Mouse (Mus musculus) kidney, embryonic 14.5 days (tissue): ENCODE results near the gene 4930548H24Rik. TPM values are rescaled to one million over a fixed set of nuclear protein-coding genes. Genes with fewer than 3 reads are reported as not detected.

Source experiments
- ATAC-seq: fragments of 200-750 bp; cut with Nextera tagmentation; 2 replicates; pipeline ENCODE4 v1.8.0; 2017; ENCODE audit warnings: moderate number of reproducible peaks, mild to moderate bottlenecking, moderate TSS enrichment, moderate library complexity; ENCODE audit not compliant: low FRiP score, low TSS enrichment
- H3K27ac ChIP-seq: fragments of 300-500 bp; sonication (generic); 2 replicates; pipeline ENCODE4 v1.5.1; 2014; ENCODE audit warnings: low read depth, mild to moderate bottlenecking, low read length, moderate library complexity, mixed read lengths
- H3K27me3 ChIP-seq: fragments of 300-500 bp; sonication (generic); 2 replicates; pipeline ENCODE4 v1.6.1; 2014; ENCODE audit warnings: mild to moderate bottlenecking, low read length; ENCODE audit not compliant: control insufficient read depth, insufficient read depth
- H3K36me3 ChIP-seq: fragments of 300-500 bp; sonication (generic); 2 replicates; pipeline ENCODE4 v1.6.1; 2014; ENCODE audit warnings: low read length, mixed read lengths; ENCODE audit not compliant: control insufficient read depth, insufficient read depth
- H3K4me1 ChIP-seq: fragments of 300-500 bp; sonication (generic); 2 replicates; pipeline ENCODE4 v1.6.1; 2014; ENCODE audit warnings: low read length, mixed read lengths; ENCODE audit not compliant: control insufficient read depth, insufficient read depth
- H3K4me2 ChIP-seq: fragments of 300-500 bp; sonication (generic); replicated peaks from 2 replicates; pipeline ENCODE4 v1.6.1; 2014; ENCODE audit warnings: low read depth, mild to moderate bottlenecking, low read length
- H3K4me3 ChIP-seq: fragments of 300-500 bp; sonication (generic); 2 replicates; pipeline ENCODE4 v1.5.1; 2014; ENCODE audit warnings: mild to moderate bottlenecking, low read length
- H3K9ac ChIP-seq: fragments of 300-500 bp; sonication (generic); 2 replicates; pipeline ENCODE4 v1.6.1; 2014; ENCODE audit warnings: low read depth, mild to moderate bottlenecking, low read length, moderate library complexity
- H3K9me3 ChIP-seq: fragments of 300-500 bp; sonication (generic); 2 replicates; pipeline ENCODE4 v1.6.1; 2016; ENCODE audit warnings: low read length; ENCODE audit not compliant: control insufficient read depth
- WGBS: fragments of 180-500 bp; shearing (Covaris S2); extraction: QIAGEN DNeasy Blood & Tissue Kit; methylation state at CpG from one replicate; pipeline ENCODE4 v1.1.7; 2014; 5-methylcytosine and 5-hydroxymethylcytosine counted together
- polyA plus RNA-seq: library from polyadenylated mRNA; unstranded; fragments of >200 nt; fragmentation: Nextera tagmentation; extraction: Ambion mirVana; gene quantifications from 2 replicates; pipeline ENCODE4 v1.2.1, GENCODE M21; 2014

The 4930548H24Rik gene
- 0.08 and 0.09 TPM in 2 replicates for polyA plus RNA-seq

DNA sequence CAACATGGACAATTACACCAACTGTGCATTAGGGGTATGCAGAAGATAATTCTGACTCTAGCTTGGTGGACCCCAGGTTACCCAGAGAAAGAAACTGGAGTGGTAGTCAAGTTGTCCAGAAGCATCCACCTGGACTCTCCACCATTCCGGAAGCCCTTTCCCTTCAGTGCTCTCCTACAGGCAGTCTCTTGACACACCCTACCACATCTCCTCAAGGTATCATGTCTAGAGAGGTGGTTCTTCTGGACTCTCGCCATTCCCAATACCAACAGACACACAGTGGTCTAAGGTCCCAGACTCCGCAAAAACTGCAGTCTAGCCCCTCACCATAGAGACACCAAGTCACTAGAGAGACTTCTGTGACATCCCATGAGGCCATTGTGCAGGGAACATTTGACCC, at the start of gene 4930548H24Rik:
Gene 4930548H24Rik, plus strand, starts transcription at position 301 of the 400 bp plus-strand sequence.
- no peaks in the 10 kb centered on the region for H3K4me1 ChIP-seq
- H3K27ac ChIP-seq, result no peak within 1 kb of the TSS

GRCm38 (mm10) chr5:31451336-31451735, 34.2 kb upstream of the 4930548H24Rik start:
- Histone ChIP-seq H3K9me3 (no peaks in the 10 kb centered on the region), H3K4me1 (peaks cover 14% of the 10 kb centered on the region), H3K4me3 (no peak overlapping the region), H3K27me3 (no peaks in the 10 kb centered on the region), H3K4me2 (no peak overlapping the region), H3K9ac (no peak overlapping the region), H3K27ac (no peak overlapping the region), H3K36me3 (no peaks in the 10 kb centered on the region)
- WGBS, result 85% methylated on average over 2 of the region's 2 CpGs
- ATAC-seq, result no peak

More for the DNA sequence above, at the start of gene 4930548H24Rik:
- Histone ChIP-seq H3K9me3 (no peaks in the 10 kb centered on the region), H3K27me3 (no peaks in the 10 kb centered on the region), H3K9ac (no peak within 1 kb of the TSS), H3K4me3 (no peak within 1 kb of the TSS), H3K36me3 (peaks cover 15% of the 10 kb centered on the region), H3K4me2 (no peak within 1 kb of the TSS)
- WGBS, result 95% methylated on average over 3 of the region's 3 CpGs
- no peak for ATAC-seq

- Histone ChIP-seq H3K27ac (no peak within 1 kb of the TSS), H3K9me3 (no peaks in the 10 kb centered on the region), H3K4me3 (peak within 1 kb of the TSS; percentile 49), H3K9ac (peak within 1 kb of the TSS; percentile 77), H3K36me3 (no peaks in the 10 kb centered on the region), H3K27me3 (no peaks in the 10 kb centered on the region), H3K4me1 (peaks cover 14% of the 10 kb centered on the region), H3K4me2 (peak within 1 kb of the TSS; percentile 85)
- ATAC-seq, result peak; percentile 100
- 7% methylated on average over 23 of the region's 23 CpGs for WGBS
Observed at GRCm38 (mm10) chr5:31451878-31452561, 33.5 kb upstream of the 4930548H24Rik start, which contains the start of gene Zfp512. TSS of gene Zfp512 (plus strand) at chr5:31452431.

DNA sequence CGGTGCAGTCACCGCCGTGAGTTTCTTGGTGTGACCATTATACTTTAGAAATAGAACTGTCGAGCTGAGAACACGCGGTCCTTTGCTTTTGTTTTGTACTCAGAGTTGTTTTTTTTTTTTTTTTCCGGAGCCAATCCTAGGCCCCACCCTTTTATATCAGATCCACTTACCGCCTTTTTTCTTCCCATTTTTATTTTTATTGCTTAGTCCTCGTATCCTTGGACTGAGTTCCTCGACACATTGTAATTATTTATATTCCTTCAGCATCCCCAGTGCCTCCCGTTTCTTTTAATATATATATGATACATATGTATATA, 33.0 kb upstream of the 4930548H24Rik start:
- Histone ChIP-seq H3K27ac (no peak overlapping the region), H3K4me2 (peak overlapping the region; percentile 85), H3K4me3 (peak overlapping the region; percentile 49), H3K36me3 (no peaks in the 10 kb centered on the region), H3K9ac (peak overlapping the region; percentile 77; the same call in 1 of the 2 replicates), H3K27me3 (no peaks in the 10 kb centered on the region), H3K4me1 (peaks cover 14% of the 10 kb centered on the region), H3K9me3 (no peaks in the 10 kb centered on the region)
- under 1% methylated on average over 11 of the region's 11 CpGs for WGBS
- ATAC-seq, result no peak

GRCm38 (mm10) chr5:31452886-31453410, 32.6 kb upstream of the 4930548H24Rik start:
- no peak overlapping the region for H3K27ac ChIP-seq
- H3K4me2 ChIP-seq, result peak overlapping the region; percentile 85
- H3K4me1 ChIP-seq, result peaks cover 14% of the 10 kb centered on the region
- no peaks in the 10 kb centered on the region for H3K36me3 ChIP-seq
- H3K4me3 ChIP-seq, result peak overlapping the region; percentile 49
- 14% methylated on average over 7 of the region's 7 CpGs for WGBS
- ATAC-seq, result no peak
- no peaks in the 10 kb centered on the region for H3K9me3 ChIP-seq
- H3K27me3 ChIP-seq, result no peaks in the 10 kb centered on the region
- H3K9ac ChIP-seq, result peak overlapping the region; percentile 77

GRCm38 (mm10) chr5:31467798-31468197, 17.7 kb upstream of the 4930548H24Rik start:
- H3K9ac ChIP-seq, result no peak overlapping the region
- 84% methylated on average over 3 of the region's 3 CpGs for WGBS
- no peak overlapping the region for H3K4me2 ChIP-seq
- no peak overlapping the region for H3K4me3 ChIP-seq
- H3K27ac ChIP-seq, result no peak overlapping the region
- ATAC-seq, result no peak
- no peaks in the 10 kb centered on the region for H3K9me3 ChIP-seq
- peaks cover 66% of the 10 kb centered on the region for H3K36me3 ChIP-seq
- no peaks in the 10 kb centered on the region for H3K4me1 ChIP-seq
- no peaks in the 10 kb centered on the region for H3K27me3 ChIP-seq

DNA sequence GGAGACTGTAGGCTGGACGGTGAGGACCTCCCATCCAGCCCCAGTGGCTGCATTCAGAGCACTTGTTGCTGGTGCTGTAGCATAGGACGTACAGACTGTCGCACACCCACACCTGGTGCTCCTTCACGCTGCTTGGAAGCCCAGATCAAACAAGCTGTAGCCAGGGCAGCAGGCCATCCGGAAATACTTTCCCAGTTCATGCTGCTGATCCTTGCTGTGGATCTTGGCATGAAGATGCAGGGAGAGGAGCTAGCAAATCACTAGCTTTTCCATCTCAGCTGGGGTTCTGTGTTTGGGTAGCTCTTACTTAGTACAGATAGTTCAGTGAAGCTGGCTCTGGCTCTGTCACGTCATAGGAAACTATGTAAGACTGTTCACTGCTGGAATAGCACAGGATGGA, 15.8 kb upstream of the 4930548H24Rik start:
- Histone ChIP-seq H3K4me1 (no peaks in the 10 kb centered on the region), H3K4me2 (no peak overlapping the region), H3K9me3 (no peaks in the 10 kb centered on the region), H3K27ac (no peak overlapping the region), H3K27me3 (no peaks in the 10 kb centered on the region), H3K4me3 (no peak overlapping the region), H3K36me3 (peaks cover 85% of the 10 kb centered on the region), H3K9ac (no peak overlapping the region)
- ATAC-seq, result no peak
- WGBS, result 91% methylated on average over 6 of the region's 6 CpGs

GRCm38 (mm10) chr5:31470334-31470733, 15.2 kb upstream of the 4930548H24Rik start:
- WGBS, result 77% methylated on average over 7 of the region's 7 CpGs
- Histone ChIP-seq H3K4me1 (no peaks in the 10 kb centered on the region), H3K4me3 (no peak overlapping the region), H3K9me3 (no peaks in the 10 kb centered on the region), H3K9ac (no peak overlapping the region), H3K27me3 (no peaks in the 10 kb centered on the region), H3K4me2 (no peak overlapping the region), H3K27ac (no peak overlapping the region), H3K36me3 (peaks cover 84% of the 10 kb centered on the region)
- ATAC-seq, result no peak

DNA sequence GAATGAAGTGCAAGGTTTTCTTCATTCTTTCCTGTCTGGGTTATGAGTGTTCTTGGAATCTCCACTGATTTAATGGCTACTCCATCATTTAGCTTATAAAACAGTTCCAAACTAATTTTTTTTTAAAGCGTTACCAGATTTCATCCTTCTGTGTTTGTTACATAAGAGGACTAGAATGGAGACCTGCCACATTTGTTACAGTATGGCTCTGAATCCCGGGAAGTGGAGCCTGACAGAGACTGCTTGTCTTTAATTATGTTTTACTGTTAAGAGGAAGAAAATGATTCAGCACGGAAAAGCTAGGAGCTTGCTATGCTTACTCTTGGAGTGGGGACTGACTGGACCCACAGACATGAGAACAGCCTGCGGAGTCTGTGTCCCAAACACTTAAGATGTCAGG, 5.0 kb upstream of the 4930548H24Rik start:
- Histone ChIP-seq H3K36me3 (peaks cover 58% of the 10 kb centered on the region), H3K9me3 (no peaks in the 10 kb centered on the region), H3K4me1 (no peaks in the 10 kb centered on the region), H3K4me3 (no peak overlapping the region), H3K9ac (no peak overlapping the region), H3K27me3 (no peaks in the 10 kb centered on the region), H3K27ac (no peak overlapping the region), H3K4me2 (no peak overlapping the region)
- WGBS, result 93% methylated on average over 4 of the region's 4 CpGs
- no peak for ATAC-seq
